Mouse (Mus musculus): ENCODE results near the gene Id1. TPM values are rescaled to one million over a fixed set of nuclear protein-coding genes. Genes with fewer than 3 reads are reported as not detected.
A peak's percentile ranks its signal among the peaks of the same experiment; 100 is the strongest.

The Id1 gene
- polyA plus RNA-seq (2016; fragmentation: Nextera tagmentation; extraction: Ambion mirVana) = 28.1 and 30.6 TPM in 2 replicates

GRCm38 (mm10) chr2:152736090-152736601 is at the start of gene Id1:
Id1 (plus strand) TSS chr2:152736251.
- H3K4me1 ChIP-seq = peaks cover 80% of the 10 kb centered on the region

GRCm38 (mm10) chr2:152686399-152686798 is 49.7 kb upstream of the Id1 start:
- Histone ChIP-seq H3K4me1 (peaks cover 26% of the 10 kb centered on the region), H3K4me2 (peak overlapping the region; percentile 75), H3K9me3 (replicated peaks) (no peaks in the 10 kb centered on the region), H3K36me3 (peaks cover 99% of the 10 kb centered on the region), H3K27me3 (replicated peaks) (no peaks in the 10 kb centered on the region), H3K4me3 (peak overlapping the region; percentile 64), H3K9ac (peak overlapping the region; percentile 51), H3K27ac (peak overlapping the region; percentile 67)
- 61% methylated on average over 12 of the region's 12 CpGs for WGBS (ENCODE audit: insufficient replicate concordance)
- ATAC-seq = no peak

More at GRCm38 (mm10) chr2:152736090-152736601, at the start of gene Id1:
- no peaks in the 10 kb centered on the region for H3K9me3 ChIP-seq (replicated peaks)
- 0 out of 2 replicates have a peak, but pooled peaks cover 4% of the 10 kb centered on the region for H3K36me3 ChIP-seq
- H3K9ac ChIP-seq = peak within 1 kb of the TSS; percentile 81
- ATAC-seq = peak; percentile 81
- peak within 1 kb of the TSS; percentile 67 for H3K4me3 ChIP-seq
- peaks cover 17% of the 10 kb centered on the region for H3K27me3 ChIP-seq (replicated peaks)
- peak within 1 kb of the TSS; percentile 90 for H3K27ac ChIP-seq
- under 1% methylated on average over 28 of the region's 28 CpGs for WGBS (ENCODE audit: insufficient replicate concordance)
- peak within 1 kb of the TSS; percentile 96 for H3K4me2 ChIP-seq

- Histone ChIP-seq H3K4me3 (peak within 1 kb of the TSS; percentile 64), H3K27me3 (replicated peaks) (no peaks in the 10 kb centered on the region), H3K4me1 (peaks cover 29% of the 10 kb centered on the region), H3K27ac (peak within 1 kb of the TSS; percentile 67), H3K9ac (peak within 1 kb of the TSS; percentile 68), H3K9me3 (replicated peaks) (no peaks in the 10 kb centered on the region), H3K36me3 (peaks cover 95% of the 10 kb centered on the region), H3K4me2 (peak within 1 kb of the TSS; percentile 75)
- WGBS (ENCODE audit: insufficient replicate concordance) = 63% methylated on average over 45 of the region's 45 CpGs
- ATAC-seq = peak; percentile 95
Observed at GRCm38 (mm10) chr2:152686806-152687267, 49.2 kb upstream of the Id1 start, which contains the start of gene Mcts2. Mcts2 (plus strand) TSS chr2:152687035.

- 64% methylated on average over 7 of the region's 7 CpGs for WGBS (ENCODE audit: insufficient replicate concordance)
- ATAC-seq = no peak
- Histone ChIP-seq H3K4me2 (no peak overlapping the region), H3K27ac (0 out of 2 replicates have a peak overlapping the region, but pooled peaks have one; percentile 42), H3K27me3 (replicated peaks) (no peaks in the 10 kb centered on the region), H3K36me3 (peaks cover 74% of the 10 kb centered on the region), H3K9me3 (replicated peaks) (no peaks in the 10 kb centered on the region), H3K4me1 (peaks cover 31% of the 10 kb centered on the region), H3K4me3 (no peak overlapping the region), H3K9ac (no peak overlapping the region)
Observed at GRCm38 (mm10) chr2:152691564-152692217, 44.4 kb upstream of the Id1 start.

- no peak for ATAC-seq
- WGBS (ENCODE audit: insufficient replicate concordance) = 17% methylated on average over 9 of the region's 9 CpGs
Observed at GRCm38 (mm10) chr2:152693233-152693632, 42.8 kb upstream of the Id1 start.

GRCm38 (mm10) chr2:152693735-152694134 is 42.3 kb upstream of the Id1 start:
- no peak for ATAC-seq
- 0 out of 2 replicates have a peak overlapping the region, but pooled peaks have one; percentile 3 for H3K4me3 ChIP-seq
- H3K27ac ChIP-seq = no peak overlapping the region

More at GRCm38 (mm10) chr2:152693233-152693632, 42.8 kb upstream of the Id1 start:
- Histone ChIP-seq H3K36me3 (peaks cover 74% of the 10 kb centered on the region), H3K27me3 (replicated peaks) (no peaks in the 10 kb centered on the region), H3K4me2 (peak overlapping the region; percentile 49), H3K4me1 (peaks cover 29% of the 10 kb centered on the region), H3K9me3 (replicated peaks) (no peaks in the 10 kb centered on the region), H3K27ac (no peak overlapping the region), H3K4me3 (0 out of 2 replicates have a peak overlapping the region, but pooled peaks have one; percentile 3), H3K9ac (peak overlapping the region; percentile 35; the same call in 1 of the 2 replicates)

GRCm38 (mm10) chr2:152694708-152695107 is 41.3 kb upstream of the Id1 start:
- Histone ChIP-seq H3K4me2 (no peak overlapping the region), H3K36me3 (peaks cover 74% of the 10 kb centered on the region), H3K9ac (no peak overlapping the region), H3K27me3 (replicated peaks) (no peaks in the 10 kb centered on the region), H3K27ac (no peak overlapping the region), H3K4me1 (peaks cover 17% of the 10 kb centered on the region), H3K9me3 (replicated peaks) (no peaks in the 10 kb centered on the region), H3K4me3 (no peak overlapping the region)
- 71% methylated on average over 7 of the region's 7 CpGs for WGBS (ENCODE audit: insufficient replicate concordance)
- no peak for ATAC-seq

More at GRCm38 (mm10) chr2:152693735-152694134, 42.3 kb upstream of the Id1 start:
- peak overlapping the region; percentile 35; the same call in 1 of the 2 replicates for H3K9ac ChIP-seq
- no peaks in the 10 kb centered on the region for H3K9me3 ChIP-seq (replicated peaks)
- no peaks in the 10 kb centered on the region for H3K27me3 ChIP-seq (replicated peaks)
- H3K4me2 ChIP-seq = peak overlapping the region; percentile 49
- WGBS (ENCODE audit: insufficient replicate concordance) = 90% methylated on average over 13 of the region's 13 CpGs
- peaks cover 24% of the 10 kb centered on the region for H3K4me1 ChIP-seq
- H3K36me3 ChIP-seq = peaks cover 74% of the 10 kb centered on the region

- H3K27ac ChIP-seq = no peak overlapping the region
- H3K27me3 ChIP-seq (replicated peaks) = no peaks in the 10 kb centered on the region
- no peak overlapping the region for H3K4me2 ChIP-seq
- H3K9ac ChIP-seq = no peak overlapping the region
- peaks cover 74% of the 10 kb centered on the region for H3K36me3 ChIP-seq
- H3K4me3 ChIP-seq = no peak overlapping the region
- H3K4me1 ChIP-seq = peaks cover 17% of the 10 kb centered on the region
- WGBS (ENCODE audit: insufficient replicate concordance) = 69% methylated on average over 10 of the region's 10 CpGs
- peak; percentile 28; the same call in 1 of the 2 replicates for ATAC-seq
- 0 out of 2 replicates have a peak, but pooled peaks cover under 1% of the 10 kb centered on the region for H3K9me3 ChIP-seq (replicated peaks)
Observed at GRCm38 (mm10) chr2:152696016-152696415, 40.0 kb upstream of the Id1 start.

- Histone ChIP-seq H3K4me3 (no peak overlapping the region), H3K4me1 (peaks cover 16% of the 10 kb centered on the region), H3K27me3 (replicated peaks) (no peaks in the 10 kb centered on the region), H3K9ac (peak overlapping the region; percentile 45), H3K27ac (no peak overlapping the region), H3K9me3 (replicated peaks) (0 out of 2 replicates have a peak, but pooled peaks cover 4% of the 10 kb centered on the region), H3K36me3 (peaks cover 77% of the 10 kb centered on the region), H3K4me2 (no peak overlapping the region)
- WGBS (ENCODE audit: insufficient replicate concordance) = 43% methylated on average over 20 of the region's 20 CpGs
- peak; percentile 67; the same call in 1 of the 2 replicates for ATAC-seq
Observed at GRCm38 (mm10) chr2:152696476-152697164, 39.4 kb upstream of the Id1 start.

GRCm38 (mm10) chr2:152700138-152700537 is 35.9 kb upstream of the Id1 start:
- H3K27me3 ChIP-seq (replicated peaks) = no peaks in the 10 kb centered on the region
- H3K4me2 ChIP-seq = no peak overlapping the region
- no peak for ATAC-seq
- WGBS (ENCODE audit: insufficient replicate concordance) = 87% methylated on average over 10 of the region's 10 CpGs
- H3K4me1 ChIP-seq = 0 out of 2 replicates have a peak, but pooled peaks cover 7% of the 10 kb centered on the region
- H3K36me3 ChIP-seq = peaks cover 99% of the 10 kb centered on the region
- H3K9ac ChIP-seq = no peak overlapping the region
- no peak overlapping the region for H3K27ac ChIP-seq
- H3K4me3 ChIP-seq = no peak overlapping the region
- H3K9me3 ChIP-seq (replicated peaks) = 0 out of 2 replicates have a peak, but pooled peaks cover 4% of the 10 kb centered on the region

- H3K9me3 ChIP-seq (replicated peaks) = 0 out of 2 replicates have a peak, but pooled peaks cover 4% of the 10 kb centered on the region
- no peaks in the 10 kb centered on the region for H3K27me3 ChIP-seq (replicated peaks)
- peaks cover 99% of the 10 kb centered on the region for H3K36me3 ChIP-seq
- WGBS (ENCODE audit: insufficient replicate concordance) = 86% methylated on average over 8 of the region's 8 CpGs
- no peak overlapping the region for H3K4me2 ChIP-seq
- no peak for ATAC-seq
- no peak overlapping the region for H3K4me3 ChIP-seq
- no peak overlapping the region for H3K27ac ChIP-seq
- H3K9ac ChIP-seq = no peak overlapping the region
- H3K4me1 ChIP-seq = 0 out of 2 replicates have a peak, but pooled peaks cover 8% of the 10 kb centered on the region
Observed at GRCm38 (mm10) chr2:152700725-152701124, 35.3 kb upstream of the Id1 start.

Data from liver, embryonic 12.5 days (tissue).